ENCODE assay signal across 24 mouse cellular contexts in the genomic region with DNA sequence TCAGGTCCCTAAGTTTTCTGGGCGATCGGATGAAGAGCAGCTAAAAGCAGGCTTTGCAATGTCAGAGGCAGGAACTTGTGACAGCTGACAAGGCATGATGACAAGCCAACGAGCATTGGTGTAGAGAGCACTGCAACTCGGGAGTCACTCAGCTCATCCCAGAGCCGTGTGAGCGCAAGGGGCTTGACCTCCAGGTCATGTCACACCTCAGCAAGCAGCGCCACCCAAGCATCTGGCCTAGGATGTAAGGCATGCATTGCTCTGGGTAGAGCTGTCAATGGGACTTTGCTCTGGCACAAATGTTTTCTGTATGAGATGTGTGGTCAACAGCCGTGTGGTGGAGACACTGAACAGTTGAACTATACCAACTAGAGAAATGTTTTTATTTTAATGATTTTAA. TPM values are rescaled to one million over a fixed set of nuclear protein-coding genes. Genes with fewer than 3 reads are reported as not detected.
DNase-seq lines count a peak whose midpoint lies in the region; ATAC-seq and TF ChIP-seq lines count a peak whose summit lies in the region.
"Had no signal": no experiment of that assay in that cellular context is flagged by ENCODE, and none has a peak within 500 bp of the region (broad histone marks: within the 10 kb centered on the region; RNA-seq: fewer than 3 reads in every experiment).

No protein-coding gene starts in this region.

- no peaks in the 10 kb centered on the region for H3K27me3 ChIP-seq in heart, embryonic 12.5 days (replicated peaks)
- H3K27me3 ChIP-seq in kidney, embryonic 15.5 days: no peaks in the 10 kb centered on the region
- H3K27me3 ChIP-seq in liver, postnatal 0 days (ENCODE audit: insufficient read depth, low read length): no peaks in the 10 kb centered on the region
- H3K27me3 ChIP-seq in liver, embryonic 11.5 days (replicated peaks; ENCODE audit: control insufficient read depth, insufficient read depth, low read length): no peaks in the 10 kb centered on the region
- H3K27me3 ChIP-seq in CH12.LX (replicated peaks): no peaks in the 10 kb centered on the region
- H3K27me3 ChIP-seq: forebrain, embryonic 13.5 days; Patski had no signal

- no peak overlapping the region for H3K4me3 ChIP-seq in heart, embryonic 12.5 days
- H3K4me3 ChIP-seq in kidney, embryonic 15.5 days (replicated peaks): no peak overlapping the region
- H3K4me3 ChIP-seq in liver, postnatal 0 days (ENCODE audit: low read depth, low read length): no peak overlapping the region
- no peak overlapping the region for H3K4me3 ChIP-seq in liver, embryonic 11.5 days (ENCODE audit: low read depth, low read length)
- H3K4me3 ChIP-seq in CH12.LX (replicated peaks in 1 of 3; ENCODE audit: low read depth in 2 of 3, low read length in 2 of 3, poor library complexity in 1 of 3): no peak overlapping the region
- H3K4me3 ChIP-seq: embryonic facial prominence, embryonic 10.5 days; forebrain, embryonic 13.5 days had no signal

- no peak for TF ChIP-seq CTCF in liver, postnatal 0 days (IDR thresholded peaks at IDR 0.05; ENCODE audit: low read depth)
- TF ChIP-seq CTCF in CH12.LX (conservative IDR thresholded peaks at IDR 0.05 in 1 of 2, IDR thresholded peaks at IDR 0.05 in 1 of 2; ENCODE audit: low read depth in 2 of 2, low read length in 2 of 2): no peak

- in situ Hi-C loops in CH12.LX (cut with MboI; ENCODE audit: low pct_ligation_motif_present, low pct_unique_long_range_greater_than_20kb, low sequenced_read_pairs): loop anchor here (10.0 kb wide), 1 partner anchor 167 kb away; no protein-coding TSS in a partner anchor

- 51% methylated on average over 8 of the region's 8 CpGs for WGBS in heart, embryonic 12.5 days
- 47% methylated on average over 8 of the region's 8 CpGs for WGBS in kidney, embryonic 15.5 days
- WGBS in liver, postnatal 0 days (ENCODE audit: insufficient replicate concordance): 60% methylated on average over 8 of the region's 8 CpGs
- 72% methylated on average over 8 of the region's 8 CpGs for WGBS in liver, embryonic 11.5 days

- no peak overlapping the region for H3K9ac ChIP-seq in heart, embryonic 12.5 days
- H3K9ac ChIP-seq in kidney, embryonic 15.5 days: no peak overlapping the region
- H3K9ac ChIP-seq in liver, postnatal 0 days (replicated peaks): no peak overlapping the region
- no peak overlapping the region for H3K9ac ChIP-seq in liver, embryonic 11.5 days (ENCODE audit: low read depth, low read length)
- no peak overlapping the region for H3K9ac ChIP-seq in CH12.LX (ENCODE audit: insufficient read depth, low read depth)
- H3K9ac ChIP-seq: forebrain, embryonic 13.5 days; forebrain, postnatal 0 days; hindbrain, embryonic 14.5 days had no signal

- H3K4me2 ChIP-seq in heart, embryonic 12.5 days: no peak overlapping the region
- no peak overlapping the region for H3K4me2 ChIP-seq in kidney, embryonic 15.5 days
- no peak overlapping the region for H3K4me2 ChIP-seq in liver, postnatal 0 days (ENCODE audit: low read depth, low read length)
- H3K4me2 ChIP-seq in liver, embryonic 11.5 days: no peak overlapping the region
- no peak overlapping the region for H3K4me2 ChIP-seq in CH12.LX (ENCODE audit: insufficient read depth, low read depth, poor library complexity, severe bottlenecking)
- H3K4me2 ChIP-seq: forebrain, embryonic 13.5 days; hindbrain, embryonic 14.5 days had no signal

- no peak for ATAC-seq in heart, embryonic 12.5 days (ENCODE audit: insufficient number of reproducible peaks, low FRiP score)
- peak; percentile 77 for ATAC-seq in kidney, embryonic 15.5 days (replicated peaks; ENCODE audit: low FRiP score)
- ATAC-seq in liver, postnatal 0 days: peak; percentile 61
- ATAC-seq in liver, embryonic 11.5 days (replicated peaks; ENCODE audit: low FRiP score): no peak
- ATAC-seq: activated CD4-positive, CD25-positive, alpha-beta regulatory T cell, adult 4 months; forebrain, embryonic 13.5 days; forebrain, postnatal 0 days had no signal

- peaks cover 81% of the 10 kb centered on the region for H3K79me2 ChIP-seq in CH12.LX (replicated peaks; ENCODE audit: control insufficient read depth, extremely low read depth, insufficient read depth, poor library complexity, severe bottlenecking)

- TF ChIP-seq EP300 in liver, postnatal 0 days (IDR thresholded peaks at IDR 0.05; ENCODE audit: low read depth): no peak
- no peak for TF ChIP-seq EP300 in CH12.LX (IDR thresholded peaks at IDR 0.05; ENCODE audit: low read length)

- H3K9me3 ChIP-seq in heart, embryonic 12.5 days (replicated peaks): no peaks in the 10 kb centered on the region
- H3K9me3 ChIP-seq in kidney, embryonic 15.5 days (replicated peaks): no peaks in the 10 kb centered on the region
- H3K9me3 ChIP-seq in liver, postnatal 0 days (ENCODE audit: low read length): no peaks in the 10 kb centered on the region
- no peaks in the 10 kb centered on the region for H3K9me3 ChIP-seq in liver, embryonic 11.5 days (ENCODE audit: control insufficient read depth, low read length)
- no peaks in the 10 kb centered on the region for H3K9me3 ChIP-seq in CH12.LX (replicated peaks; ENCODE audit: low read length)
- H3K9me3 ChIP-seq: embryonic facial prominence, embryonic 10.5 days; forebrain, embryonic 13.5 days had no signal

- no peak for TF ChIP-seq RAD21 in CH12.LX (IDR thresholded peaks at IDR 0.05; ENCODE audit: low read depth, low read length)

- dilution Hi-C loops in CH12.LX (cut with MboI; ENCODE audit: extremely low pct_ligation_motif_present, extremely low pct_unique_long_range_greater_than_20kb, low sequenced_read_pairs): no loop called here

- 0 out of 2 replicates have a peak, but pooled peaks cover 9% of the 10 kb centered on the region for H3K4me1 ChIP-seq in heart, embryonic 12.5 days (replicated peaks)
- H3K4me1 ChIP-seq in kidney, embryonic 15.5 days: peaks cover 14% of the 10 kb centered on the region
- H3K4me1 ChIP-seq in liver, postnatal 0 days (ENCODE audit: insufficient read depth): 0 out of 2 replicates have a peak, but pooled peaks cover 2% of the 10 kb centered on the region
- no peaks in the 10 kb centered on the region for H3K4me1 ChIP-seq in liver, embryonic 11.5 days (replicated peaks; ENCODE audit: control insufficient read depth, insufficient read depth, low read length)
- peaks cover 24 to 77% of the 10 kb centered on the region in 2 experiments for H3K4me1 ChIP-seq in CH12.LX (ENCODE audit: control insufficient read depth in 1 of 2, insufficient read depth in 2 of 2)
- H3K4me1 ChIP-seq: embryonic facial prominence, embryonic 10.5 days; forebrain, embryonic 13.5 days had no signal

- no peak overlapping the region for H3K27ac ChIP-seq in heart, embryonic 12.5 days (ENCODE audit: poor library complexity, severe bottlenecking)
- peak overlapping the region; percentile 57; the same call in 1 of the 2 replicates for H3K27ac ChIP-seq in kidney, embryonic 15.5 days
- H3K27ac ChIP-seq in liver, postnatal 0 days (ENCODE audit: low read depth): no peak overlapping the region; the same call in 1 of the 2 replicates
- no peak overlapping the region for H3K27ac ChIP-seq in liver, embryonic 11.5 days (ENCODE audit: low read depth, low read length)
- 0 out of 2 replicates have a peak overlapping the region, but pooled peaks have one; percentile 17 for H3K27ac ChIP-seq in CH12.LX (ENCODE audit: insufficient read depth, low read depth)
- H3K27ac ChIP-seq: embryonic facial prominence, embryonic 10.5 days; forebrain, embryonic 13.5 days; hindbrain, embryonic 14.5 days had no signal

- TF ChIP-seq POLR2A in CH12.LX (IDR thresholded peaks at IDR 0.05; ENCODE audit: low read depth, low read length): no peak

- peak; percentile 56 for DNase-seq in heart, adult 11 months
- DNase-seq in kidney, postnatal 10 days: no peak
- no peak for DNase-seq in liver, postnatal 0 days
- DNase-seq in liver, embryonic 11.5 days (ENCODE audit: low spot score): no peak
- no peak for DNase-seq in CH12.LX (ENCODE audit: extremely low read depth)
- no peak for DNase-seq in left cerebral cortex, adult 18-20 months (ENCODE audit: low spot score in 2 of 2)
- DNase-seq: adrenal gland, postnatal 14 days; cerebellum, adult 11-12 months; cerebellum, adult 9-10 months; cerebellum, postnatal 25 days; forebrain, postnatal 0 days; gastrocnemius, postnatal 25 days; heart, postnatal 10 days; heart, postnatal 4 days had no signal

- H3K36me3 ChIP-seq in heart, embryonic 12.5 days: peaks cover 19% of the 10 kb centered on the region
- H3K36me3 ChIP-seq in kidney, embryonic 15.5 days: peaks cover 17% of the 10 kb centered on the region
- H3K36me3 ChIP-seq in liver, postnatal 0 days (replicated peaks; ENCODE audit: insufficient read depth, low read length): 0 out of 2 replicates have a peak, but pooled peaks cover 11% of the 10 kb centered on the region
- H3K36me3 ChIP-seq in liver, embryonic 11.5 days (ENCODE audit: control insufficient read depth, insufficient read depth, low read length): peaks cover 9% of the 10 kb centered on the region; the same call in 1 of the 2 replicates
- peaks cover 48 to 74% of the 10 kb centered on the region in 2 experiments for H3K36me3 ChIP-seq in CH12.LX (replicated peaks in 1 of 2; ENCODE audit: control insufficient read depth in 1 of 2, insufficient read depth in 1 of 2, low read length in 1 of 2)

TF ChIP-seq in CH12.LX, 34 proteins besides CTCF, POLR2A, EP300 and RAD21:
- TF ChIP-seq NRF1 (IDR thresholded peaks at IDR 0.05; ENCODE audit: low read depth, low read length) (no peak), JUN (IDR thresholded peaks at IDR 0.05; ENCODE audit: insufficient read depth, low read depth, low read length) (no peak), ELF1 (IDR thresholded peaks at IDR 0.05; ENCODE audit: low read depth, low read length) (no peak)

RNA-seq across cellular contexts. Expression of gene Fam3c, which starts 28.1 kb away (rescaled TPM):
- polyA plus RNA-seq in heart, embryonic 12.5 days (2016; fragmentation: Nextera tagmentation; extraction: Ambion mirVana): 53.6 and 56.2 TPM in 2 replicates
- 56.6 and 59.0 TPM in 2 replicates for polyA plus RNA-seq in kidney, embryonic 15.5 days (2015; fragmentation: Nextera tagmentation; extraction: Ambion mirVana)
- 32.6 and 38.2 TPM in 2 replicates for polyA plus RNA-seq in liver, postnatal 0 days (2015; fragmentation: Nextera tagmentation; extraction: Ambion mirVana)
- polyA plus RNA-seq in liver, embryonic 11.5 days (2014; fragmentation: Nextera tagmentation; extraction: Ambion mirVana): 33.7 and 35.2 TPM in 2 replicates
- total RNA-seq in CH12.LX (2012; rRNA removed): 95.9 and 121 TPM in 2 replicates
- 61.9 and 68.4 TPM in 2 replicates for total RNA-seq in CH12.LX (2014; rRNA removed)
- polyA plus RNA-seq in CH12.LX (2012; ENCODE audit: insufficient read length, low read depth): 155 and 169 TPM in 2 replicates
- total RNA-seq in left cerebral cortex, adult 18-20 months (2021): 10 to 100 TPM; 95.7 to 98.4 TPM

RNA-seq across cellular contexts. Expression of gene Wnt16, which starts 39.9 kb away (rescaled TPM):
- 2.0 and 2.6 TPM in 2 replicates for polyA plus RNA-seq in heart, embryonic 12.5 days (2016; fragmentation: Nextera tagmentation; extraction: Ambion mirVana)
- polyA plus RNA-seq in kidney, embryonic 15.5 days (2015; fragmentation: Nextera tagmentation; extraction: Ambion mirVana): 1.2 and 1.7 TPM in 2 replicates
- polyA plus RNA-seq in liver, postnatal 0 days (2015; fragmentation: Nextera tagmentation; extraction: Ambion mirVana): not detected in 2 replicates
- polyA plus RNA-seq in liver, embryonic 11.5 days (2014; fragmentation: Nextera tagmentation; extraction: Ambion mirVana): 0.29 TPM in 1 of 2 replicates, not detected in the other
- total RNA-seq in CH12.LX (2012; rRNA removed) (47.4 and 71.1 TPM in 2 replicates), CH12.LX (2014; rRNA removed) (10.9 and 11.2 TPM in 2 replicates)
- 14.4 and 15.9 TPM in 2 replicates for polyA plus RNA-seq in CH12.LX (2012; ENCODE audit: insufficient read length, low read depth)
- total RNA-seq in left cerebral cortex, adult 18-20 months (2021): 1 to 10 TPM in 1 of 2 experiments, under 1 TPM in 1; 0.94 to 2.4 TPM
- total RNA-seq: adrenal gland, adult 18-20 months; granulocyte monocyte progenitor cell, adult 5-6 weeks had no signal
- polyA plus RNA-seq: C2C12; forebrain, embryonic 13.5 days; Patski had no signal

Comparison
In these comparisons a context has a peak if more than half of its experiments do, and no peak if none do; other contexts are left out.
1. ATAC-seq: peak in kidney, embryonic 15.5 days (single experiment) and liver, postnatal 0 days (single experiment); none in heart, embryonic 12.5 days (single experiment) and liver, embryonic 11.5 days (single experiment).
2. H3K27ac ChIP-seq: peak in kidney, embryonic 15.5 days (single experiment) and CH12.LX (single experiment); none in heart, embryonic 12.5 days (single experiment), liver, postnatal 0 days (single experiment) and liver, embryonic 11.5 days (single experiment).